Mouse (Mus musculus) kidney, adult 18-20 months (tissue): Measurements from ENCODE around the gene Alkbh3.

Source experiments
- DNase-seq: peaks from one replicate; pipeline ENCODE4 v3.0.0; 2021

Gene Alkbh3

DNA sequence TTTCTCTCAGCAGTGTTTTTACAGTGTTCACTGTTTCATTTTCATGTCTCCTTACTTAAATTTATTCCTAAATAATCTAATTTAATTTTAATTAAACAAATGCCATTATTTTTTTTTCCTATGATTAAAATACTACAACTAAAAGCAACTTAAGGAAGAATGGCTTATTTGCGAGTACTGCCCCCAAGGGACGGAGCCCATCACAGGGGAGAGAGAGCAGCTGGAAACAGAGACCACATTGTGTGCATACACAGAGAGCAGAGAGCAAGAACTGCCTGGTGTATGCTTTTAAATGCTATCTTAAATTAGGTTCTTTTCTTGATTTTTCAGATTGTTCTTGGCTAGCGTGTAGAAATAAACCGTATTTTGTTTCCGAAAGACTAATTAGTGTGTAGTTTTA, 63.6 kb downstream of the Alkbh3 start:
- DNase-seq = no peak

DNA sequence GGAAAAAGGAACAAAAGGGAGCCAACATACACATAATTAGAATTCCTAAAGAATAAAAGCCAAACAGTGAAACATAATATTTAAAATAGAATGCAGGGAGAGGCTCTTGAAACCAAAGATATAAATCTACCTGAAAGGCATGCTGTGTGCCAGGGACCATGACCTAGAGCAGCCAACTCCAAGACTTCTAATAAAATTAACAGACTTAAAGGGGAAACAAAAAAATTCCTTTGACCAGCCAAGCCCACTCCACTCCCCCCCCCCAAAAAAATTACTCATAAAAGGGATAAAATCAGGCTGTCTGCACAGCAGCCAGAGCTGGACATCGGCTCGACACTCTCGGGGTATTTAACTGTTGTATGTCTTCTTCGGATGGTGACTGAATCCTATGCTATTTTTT, 65.8 kb downstream of the Alkbh3 start:
- no peak for DNase-seq

DNA sequence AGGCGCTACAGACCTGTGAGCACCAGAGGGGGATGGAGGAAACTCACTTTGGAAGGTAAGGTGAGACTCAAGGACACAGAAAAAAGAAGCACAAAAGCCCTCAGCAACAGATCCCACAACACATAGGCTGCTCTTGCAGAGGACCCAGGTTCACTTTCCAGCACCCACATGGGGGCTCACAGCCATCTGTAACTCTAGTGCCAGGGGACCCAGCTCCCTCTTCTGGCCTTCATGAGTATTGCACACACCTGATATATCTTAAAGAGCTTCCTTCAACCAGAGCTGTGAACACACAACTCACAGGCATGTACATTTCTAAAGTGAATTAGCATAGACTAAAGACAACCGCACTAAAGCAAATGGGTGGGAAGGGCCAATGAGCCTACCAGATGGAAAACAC, 66.5 kb downstream of the Alkbh3 start:
- DNase-seq = no peak

DNA sequence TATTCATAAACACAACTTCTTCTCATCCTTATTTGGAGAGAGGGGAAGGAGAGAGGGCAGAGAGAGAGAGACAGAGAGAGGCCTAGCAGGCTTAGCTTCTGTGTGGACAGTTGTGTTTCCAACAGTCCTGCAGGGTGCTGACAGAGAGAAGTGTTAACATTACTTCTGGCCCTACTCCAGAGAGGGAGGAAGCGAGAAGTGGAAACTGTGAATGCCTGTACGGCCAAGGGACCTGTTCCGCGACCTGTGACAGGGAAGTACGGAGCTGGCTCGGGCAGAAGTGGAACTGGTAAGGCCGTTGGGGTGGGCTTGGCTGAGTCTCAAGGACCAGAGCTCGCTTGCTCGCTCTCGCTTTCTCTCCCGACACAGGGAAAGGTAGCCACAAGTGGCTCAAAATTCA, 68.9 kb downstream of the Alkbh3 start:
- no peak for DNase-seq

DNA sequence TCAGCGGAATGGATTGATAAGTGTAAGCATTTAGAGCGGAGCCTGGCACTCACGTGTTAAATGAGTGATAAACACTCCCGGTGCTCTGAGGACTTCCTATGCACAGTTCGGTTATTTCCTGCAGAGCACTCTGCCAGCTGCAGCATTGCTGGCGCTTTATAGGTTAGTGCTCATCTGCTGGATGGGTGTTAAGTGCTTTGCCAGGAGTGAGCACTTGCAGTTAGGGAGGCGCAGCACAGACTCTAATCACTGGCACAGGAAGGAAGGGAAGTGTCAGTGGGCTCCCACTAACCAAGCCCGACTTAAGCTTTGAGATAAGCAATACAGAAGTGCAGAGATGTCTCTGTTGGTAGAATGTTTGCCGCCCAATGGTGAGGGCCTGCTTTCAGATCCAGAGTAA, 72.1 kb downstream of the Alkbh3 start:
- no peak for DNase-seq
